Mouse (Mus musculus): ENCODE measurements around the gene Mgst3. TPM values are rescaled to one million over a fixed set of nuclear protein-coding genes. Genes with fewer than 3 reads are reported as not detected.

Gene Mgst3
- 179 and 182 TPM in 2 replicates for polyA plus RNA-seq (2014; fragmentation: Nextera tagmentation; extraction: Ambion mirVana)

- Histone ChIP-seq H3K4me3 (ENCODE audit: low read depth, low read length) (peak within 1 kb of the TSS; percentile 74), H3K4me2 (peak within 1 kb of the TSS; percentile 84), H3K4me1 (ENCODE audit: control insufficient read depth, insufficient read depth, low read length) (no peaks in the 10 kb centered on the region), H3K27ac (ENCODE audit: low read depth, low read length) (peak within 1 kb of the TSS; percentile 79), H3K9me3 (replicated peaks; ENCODE audit: control insufficient read depth, low read length) (no peaks in the 10 kb centered on the region), H3K27me3 (ENCODE audit: control insufficient read depth, insufficient read depth, low read length) (no peaks in the 10 kb centered on the region), H3K9ac (ENCODE audit: low read depth, low read length) (peak within 1 kb of the TSS; percentile 91), H3K36me3 (ENCODE audit: control insufficient read depth, insufficient read depth, low read length) (no peaks in the 10 kb centered on the region)
- ATAC-seq (replicated peaks; ENCODE audit: insufficient number of reproducible peaks, low FRiP score, low TSS enrichment): peak; percentile 92
- under 1% methylated on average over 45 of the region's 45 CpGs for WGBS (ENCODE audit: insufficient replicate concordance)
Observed at GRCm38 (mm10) chr1:167393683-167394492, at the start of gene Mgst3. Gene Mgst3, minus strand, starts transcription at chr1:167393841.

GRCm38 (mm10) chr1:167438231-167438885, 44.7 kb upstream of the Mgst3 start:
- H3K4me1 ChIP-seq (ENCODE audit: control insufficient read depth, insufficient read depth, low read length): no peaks in the 10 kb centered on the region
- ATAC-seq (replicated peaks; ENCODE audit: insufficient number of reproducible peaks, low FRiP score, low TSS enrichment): no peak
- H3K4me2 ChIP-seq: no peak overlapping the region
- WGBS (ENCODE audit: insufficient replicate concordance): 63% methylated on average over 9 of the region's 9 CpGs
- H3K36me3 ChIP-seq (ENCODE audit: control insufficient read depth, insufficient read depth, low read length): no peaks in the 10 kb centered on the region
- H3K27me3 ChIP-seq (ENCODE audit: control insufficient read depth, insufficient read depth, low read length): 0 out of 2 replicates have a peak, but pooled peaks cover 2% of the 10 kb centered on the region
- H3K4me3 ChIP-seq (ENCODE audit: low read depth, low read length): no peak overlapping the region
- no peak overlapping the region for H3K27ac ChIP-seq (ENCODE audit: low read depth, low read length)
- H3K9ac ChIP-seq (ENCODE audit: low read depth, low read length): no peak overlapping the region
- H3K9me3 ChIP-seq (replicated peaks; ENCODE audit: control insufficient read depth, low read length): no peaks in the 10 kb centered on the region

- Histone ChIP-seq H3K4me3 (ENCODE audit: low read depth, low read length) (no peak overlapping the region), H3K4me1 (ENCODE audit: control insufficient read depth, insufficient read depth, low read length) (no peaks in the 10 kb centered on the region), H3K4me2 (no peak overlapping the region), H3K27ac (ENCODE audit: low read depth, low read length) (no peak overlapping the region), H3K36me3 (ENCODE audit: control insufficient read depth, insufficient read depth, low read length) (no peaks in the 10 kb centered on the region), H3K9me3 (replicated peaks; ENCODE audit: control insufficient read depth, low read length) (no peaks in the 10 kb centered on the region), H3K27me3 (ENCODE audit: control insufficient read depth, insufficient read depth, low read length) (0 out of 2 replicates have a peak, but pooled peaks cover 2% of the 10 kb centered on the region), H3K9ac (ENCODE audit: low read depth, low read length) (no peak overlapping the region)
- no peak for ATAC-seq (replicated peaks; ENCODE audit: insufficient number of reproducible peaks, low FRiP score, low TSS enrichment)
- WGBS (ENCODE audit: insufficient replicate concordance): 66% methylated on average over 7 of the region's 7 CpGs
Observed at GRCm38 (mm10) chr1:167437091-167437490, 43.5 kb upstream of the Mgst3 start.

GRCm38 (mm10) chr1:167436186-167436975, 42.7 kb upstream of the Mgst3 start:
- whole genome bisulfite sequencing (ENCODE audit: insufficient replicate concordance): 78% methylated on average over 7 of the region's 7 CpGs

GRCm38 (mm10) chr1:167434931-167435330, 41.3 kb upstream of the Mgst3 start:
- H3K4me3 ChIP-seq (ENCODE audit: low read depth, low read length): no peak overlapping the region
- no peak for ATAC-seq (replicated peaks; ENCODE audit: insufficient number of reproducible peaks, low FRiP score, low TSS enrichment)
- no peaks in the 10 kb centered on the region for H3K27me3 ChIP-seq (ENCODE audit: control insufficient read depth, insufficient read depth, low read length)
- H3K4me1 ChIP-seq (ENCODE audit: control insufficient read depth, insufficient read depth, low read length): no peaks in the 10 kb centered on the region
- no peak overlapping the region for H3K9ac ChIP-seq (ENCODE audit: low read depth, low read length)
- H3K9me3 ChIP-seq (replicated peaks; ENCODE audit: control insufficient read depth, low read length): no peaks in the 10 kb centered on the region
- H3K27ac ChIP-seq (ENCODE audit: low read depth, low read length): no peak overlapping the region
- 74% methylated on average over 4 of the region's 4 CpGs for WGBS (ENCODE audit: insufficient replicate concordance)
- no peaks in the 10 kb centered on the region for H3K36me3 ChIP-seq (ENCODE audit: control insufficient read depth, insufficient read depth, low read length)
- H3K4me2 ChIP-seq: no peak overlapping the region

More at GRCm38 (mm10) chr1:167436186-167436975, 42.7 kb upstream of the Mgst3 start:
- Histone ChIP-seq H3K4me2 (no peak overlapping the region), H3K9me3 (replicated peaks; ENCODE audit: control insufficient read depth, low read length) (no peaks in the 10 kb centered on the region), H3K27me3 (ENCODE audit: control insufficient read depth, insufficient read depth, low read length) (0 out of 2 replicates have a peak, but pooled peaks cover 2% of the 10 kb centered on the region), H3K36me3 (ENCODE audit: control insufficient read depth, insufficient read depth, low read length) (no peaks in the 10 kb centered on the region), H3K4me3 (ENCODE audit: low read depth, low read length) (no peak overlapping the region), H3K9ac (ENCODE audit: low read depth, low read length) (no peak overlapping the region), H3K27ac (ENCODE audit: low read depth, low read length) (no peak overlapping the region), H3K4me1 (ENCODE audit: control insufficient read depth, insufficient read depth, low read length) (no peaks in the 10 kb centered on the region)
- ATAC-seq (replicated peaks; ENCODE audit: insufficient number of reproducible peaks, low FRiP score, low TSS enrichment): no peak

GRCm38 (mm10) chr1:167430976-167431676, 37.5 kb upstream of the Mgst3 start:
- no peak for ATAC-seq (replicated peaks; ENCODE audit: insufficient number of reproducible peaks, low FRiP score, low TSS enrichment)
- Histone ChIP-seq H3K4me1 (ENCODE audit: control insufficient read depth, insufficient read depth, low read length) (no peaks in the 10 kb centered on the region), H3K9ac (ENCODE audit: low read depth, low read length) (no peak overlapping the region), H3K4me2 (no peak overlapping the region), H3K4me3 (ENCODE audit: low read depth, low read length) (no peak overlapping the region), H3K36me3 (ENCODE audit: control insufficient read depth, insufficient read depth, low read length) (no peaks in the 10 kb centered on the region), H3K27ac (ENCODE audit: low read depth, low read length) (no peak overlapping the region), H3K27me3 (ENCODE audit: control insufficient read depth, insufficient read depth, low read length) (no peaks in the 10 kb centered on the region), H3K9me3 (replicated peaks; ENCODE audit: control insufficient read depth, low read length) (no peaks in the 10 kb centered on the region)
- 59% methylated on average over 9 of the region's 9 CpGs for WGBS (ENCODE audit: insufficient replicate concordance)

- ATAC-seq (replicated peaks; ENCODE audit: insufficient number of reproducible peaks, low FRiP score, low TSS enrichment): no peak
- H3K9ac ChIP-seq (ENCODE audit: low read depth, low read length): no peak overlapping the region
- H3K27me3 ChIP-seq (ENCODE audit: control insufficient read depth, insufficient read depth, low read length): no peaks in the 10 kb centered on the region
- no peak overlapping the region for H3K4me2 ChIP-seq
- WGBS (ENCODE audit: insufficient replicate concordance): 77% methylated on average over 7 of the region's 7 CpGs
- H3K9me3 ChIP-seq (replicated peaks; ENCODE audit: control insufficient read depth, low read length): no peaks in the 10 kb centered on the region
- H3K36me3 ChIP-seq (ENCODE audit: control insufficient read depth, insufficient read depth, low read length): no peaks in the 10 kb centered on the region
- no peak overlapping the region for H3K4me3 ChIP-seq (ENCODE audit: low read depth, low read length)
- H3K27ac ChIP-seq (ENCODE audit: low read depth, low read length): no peak overlapping the region
- no peaks in the 10 kb centered on the region for H3K4me1 ChIP-seq (ENCODE audit: control insufficient read depth, insufficient read depth, low read length)
Observed at GRCm38 (mm10) chr1:167426681-167427080, 33.0 kb upstream of the Mgst3 start.

GRCm38 (mm10) chr1:167425572-167425971, 31.9 kb upstream of the Mgst3 start:
- H3K9ac ChIP-seq (ENCODE audit: low read depth, low read length): no peak overlapping the region
- H3K36me3 ChIP-seq (ENCODE audit: control insufficient read depth, insufficient read depth, low read length): no peaks in the 10 kb centered on the region
- WGBS (ENCODE audit: insufficient replicate concordance): 59% methylated on average over 5 of the region's 5 CpGs
- H3K4me3 ChIP-seq (ENCODE audit: low read depth, low read length): no peak overlapping the region
- H3K27me3 ChIP-seq (ENCODE audit: control insufficient read depth, insufficient read depth, low read length): no peaks in the 10 kb centered on the region
- no peak for ATAC-seq (replicated peaks; ENCODE audit: insufficient number of reproducible peaks, low FRiP score, low TSS enrichment)
- no peak overlapping the region for H3K27ac ChIP-seq (ENCODE audit: low read depth, low read length)
- H3K4me2 ChIP-seq: no peak overlapping the region
- no peaks in the 10 kb centered on the region for H3K4me1 ChIP-seq (ENCODE audit: control insufficient read depth, insufficient read depth, low read length)
- no peaks in the 10 kb centered on the region for H3K9me3 ChIP-seq (replicated peaks; ENCODE audit: control insufficient read depth, low read length)

All from heart, embryonic 11.5 days (tissue).